Mouse (Mus musculus): ENCODE measurements around the gene Ppp1r11.

Ppp1r11 gene

GRCm38 (mm10) chr17:36915076-36915475 lies 36.5 kb downstream of the Ppp1r11 start:
- peak; percentile 32 for DNase-seq (ENCODE audit: low spot score)

GRCm38 (mm10) chr17:36914108-36914507 lies 37.4 kb downstream of the Ppp1r11 start:
- peak; percentile 48 for DNase-seq (ENCODE audit: low spot score)

- no peak for DNase-seq (ENCODE audit: low spot score)
Measured at GRCm38 (mm10) chr17:36912031-36912430, 39.5 kb downstream of the Ppp1r11 start.

GRCm38 (mm10) chr17:36909802-36910201 lies 41.7 kb downstream of the Ppp1r11 start:
- DNase-seq (ENCODE audit: low spot score): no peak

- DNase-seq (ENCODE audit: low spot score): no peak
Measured at GRCm38 (mm10) chr17:36908235-36908634, 43.3 kb downstream of the Ppp1r11 start.

GRCm38 (mm10) chr17:36903651-36904050 lies 47.9 kb downstream of the Ppp1r11 start:
- no peak for DNase-seq (ENCODE audit: low spot score)

- no peak for DNase-seq (ENCODE audit: low spot score)
Measured at GRCm38 (mm10) chr17:36900691-36901090, 50.9 kb downstream of the Ppp1r11 start.

- no peak for DNase-seq (ENCODE audit: low spot score)
Measured at GRCm38 (mm10) chr17:36900001-36900400, 51.5 kb downstream of the Ppp1r11 start.

- DNase-seq (ENCODE audit: low spot score): no peak
Measured at GRCm38 (mm10) chr17:36899376-36899775, 52.2 kb downstream of the Ppp1r11 start.

All from testis, postnatal 14 days (tissue).